Mouse (Mus musculus): ENCODE results near the gene Gm27029. TPM values are rescaled to one million over a fixed set of nuclear protein-coding genes. Genes with fewer than 3 reads are reported as not detected.

Gm27029 gene
- polyA plus RNA-seq, 1 experiment: 3.8 TPM

DNA sequence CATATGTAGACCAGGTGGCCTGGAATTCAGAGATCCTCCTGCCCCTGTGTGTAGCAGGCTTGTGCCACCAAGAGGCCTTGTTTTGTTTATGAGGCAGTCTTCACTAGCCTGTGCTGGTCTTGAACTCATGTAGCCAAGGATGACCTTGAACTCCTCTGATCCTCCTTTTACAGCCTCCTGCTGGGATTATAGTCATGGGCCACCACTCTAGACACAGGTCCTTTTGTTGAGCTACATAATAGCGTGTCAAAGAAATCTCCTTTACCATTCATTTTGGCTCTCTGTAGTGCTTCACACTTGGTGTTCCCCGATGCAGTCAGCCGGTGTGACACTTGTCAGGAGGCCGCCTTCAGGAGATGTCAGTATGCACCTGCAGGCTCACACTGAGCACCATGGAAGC lies 12.3 kb upstream of the Gm27029 start:
- no peaks in the 10 kb centered on the region for H3K79me2 ChIP-seq (ENCODE audit: control insufficient read depth, insufficient read depth)
- no peak for TF ChIP-seq POLR2AphosphoS2 (IDR thresholded peaks at IDR 0.05; ENCODE audit: insufficient read length, low read depth)
- no peak for TF ChIP-seq USF1 (IDR thresholded peaks at IDR 0.05; ENCODE audit: low read depth)
- no peak for TF ChIP-seq TCF12 (IDR thresholded peaks at IDR 0.05; ENCODE audit: insufficient read depth, poor library complexity, severe bottlenecking)
- no peak for TF ChIP-seq REST (IDR thresholded peaks at IDR 0.05; ENCODE audit: insufficient read depth, insufficient read length)
- TF ChIP-seq CEBPB (IDR thresholded peaks at IDR 0.05; ENCODE audit: insufficient read depth, poor library complexity, severe bottlenecking): no peak
- no peak for TF ChIP-seq E2F4 (IDR thresholded peaks at IDR 0.05; ENCODE audit: insufficient read depth)
- TF ChIP-seq MYOD1 (IDR thresholded peaks at IDR 0.05; ENCODE audit: control insufficient read depth in 1 of 3, insufficient read length in 2 of 3, low read depth in 2 of 3): no peak
- no peak for TF ChIP-seq TCF3 (IDR thresholded peaks at IDR 0.05; ENCODE audit: insufficient read length, low read depth)
- TF ChIP-seq SRF (IDR thresholded peaks at IDR 0.05; ENCODE audit: control insufficient read depth, insufficient read length, low read depth): no peak
- TF ChIP-seq MAX (IDR thresholded peaks at IDR 0.05; ENCODE audit: low read depth): no peak
- no peak for TF ChIP-seq MYOG (IDR thresholded peaks at IDR 0.05; ENCODE audit: control insufficient read depth in 1 of 3, insufficient read depth in 1 of 3, insufficient read length in 2 of 3, low read depth in 2 of 3)
- TF ChIP-seq POLR2A (IDR thresholded peaks at IDR 0.05; ENCODE audit: insufficient read length, low read depth): no peak
- no peaks in the 10 kb centered on the region for H3K27me3 ChIP-seq (ENCODE audit: control insufficient read depth, insufficient read depth, insufficient read length)
- H3K4me3 ChIP-seq: no peak overlapping the region
- no peak overlapping the region for H3ac ChIP-seq (ENCODE audit: control insufficient read depth, insufficient read length)
- no peaks in the 10 kb centered on the region for H3K36me3 ChIP-seq (ENCODE audit: control insufficient read depth, insufficient read depth)
- H3K4me2 ChIP-seq (ENCODE audit: low read depth): no peak overlapping the region

DNA sequence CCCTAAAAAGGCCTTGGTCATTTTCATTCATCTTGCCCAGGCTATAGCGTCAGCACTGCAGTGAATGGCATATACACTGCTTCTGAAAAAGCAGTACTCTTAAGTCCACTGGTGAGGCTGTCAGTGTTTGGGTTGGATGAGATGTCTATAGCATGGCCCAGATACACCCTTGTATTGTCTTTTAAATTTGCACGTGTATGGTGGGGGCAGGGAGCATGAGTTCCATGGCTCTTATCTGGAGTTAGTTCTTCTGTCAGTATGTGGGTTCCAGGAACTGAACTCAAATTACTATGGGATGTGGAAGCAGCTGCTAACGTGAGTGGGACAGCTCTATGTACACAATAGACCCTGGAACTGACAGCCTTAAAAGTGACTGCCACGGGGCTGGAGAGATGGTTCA lies 11.2 kb upstream of the Gm27029 start:
- Histone ChIP-seq H3K27me3 (ENCODE audit: control insufficient read depth, insufficient read depth, insufficient read length) (no peaks in the 10 kb centered on the region), H3K4me2 (ENCODE audit: low read depth) (no peak overlapping the region), H3ac (ENCODE audit: control insufficient read depth, insufficient read length) (no peak overlapping the region), H3K4me3 (no peak overlapping the region), H3K79me2 (ENCODE audit: control insufficient read depth, insufficient read depth) (no peaks in the 10 kb centered on the region), H3K36me3 (ENCODE audit: control insufficient read depth, insufficient read depth) (peaks cover 4% of the 10 kb centered on the region)
- TF ChIP-seq USF1 (IDR thresholded peaks at IDR 0.05; ENCODE audit: low read depth): no peak
- no peak for TF ChIP-seq POLR2A (IDR thresholded peaks at IDR 0.05; ENCODE audit: insufficient read length, low read depth)
- TF ChIP-seq SRF (IDR thresholded peaks at IDR 0.05; ENCODE audit: control insufficient read depth, insufficient read length, low read depth): no peak

DNA sequence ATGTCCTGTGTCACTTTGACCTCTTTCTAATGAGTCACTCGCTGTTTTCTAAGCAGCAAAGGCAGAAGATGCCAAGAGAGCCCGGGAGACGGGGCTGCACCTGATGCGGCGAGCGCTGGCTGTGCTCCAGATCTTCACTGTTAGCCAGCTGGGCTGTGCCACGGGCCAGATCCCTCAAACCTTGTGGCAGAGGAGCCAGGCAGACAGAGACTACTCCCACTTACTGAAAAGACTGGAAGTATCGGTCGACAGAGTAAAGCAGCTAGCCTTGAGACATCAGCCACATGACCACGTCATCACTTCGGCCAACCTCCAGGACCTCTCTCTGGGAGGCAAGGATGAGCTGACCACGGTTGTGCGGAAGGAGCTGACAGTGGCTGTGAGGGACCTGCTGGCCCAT lies 8.8 kb upstream of the Gm27029 start:
- Histone ChIP-seq H3K79me2 (ENCODE audit: control insufficient read depth, insufficient read depth) (no peaks in the 10 kb centered on the region), H3K4me2 (ENCODE audit: low read depth) (no peak overlapping the region), H3ac (ENCODE audit: control insufficient read depth, insufficient read length) (no peak overlapping the region), H3K36me3 (ENCODE audit: control insufficient read depth, insufficient read depth) (peaks cover 4% of the 10 kb centered on the region), H3K27me3 (ENCODE audit: control insufficient read depth, insufficient read depth, insufficient read length) (no peaks in the 10 kb centered on the region), H3K4me3 (no peak overlapping the region)
- TF ChIP-seq POLR2AphosphoS2 (IDR thresholded peaks at IDR 0.05; ENCODE audit: insufficient read length, low read depth) (no peak), POLR2A (IDR thresholded peaks at IDR 0.05; ENCODE audit: insufficient read length, low read depth) (no peak), E2F4 (IDR thresholded peaks at IDR 0.05; ENCODE audit: insufficient read depth) (no peak), MYOD1 (IDR thresholded peaks at IDR 0.05; ENCODE audit: control insufficient read depth in 1 of 3, insufficient read length in 2 of 3, low read depth in 2 of 3) (no peak), MAX (IDR thresholded peaks at IDR 0.05; ENCODE audit: low read depth) (no peak), TCF12 (IDR thresholded peaks at IDR 0.05; ENCODE audit: insufficient read depth, poor library complexity, severe bottlenecking) (no peak), TCF3 (IDR thresholded peaks at IDR 0.05; ENCODE audit: insufficient read length, low read depth) (no peak), CEBPB (IDR thresholded peaks at IDR 0.05; ENCODE audit: insufficient read depth, poor library complexity, severe bottlenecking) (no peak)

GRCm38 (mm10) chr11:101431327-101431726 lies 6.7 kb upstream of the Gm27029 start:
- Histone ChIP-seq H3ac (ENCODE audit: control insufficient read depth, insufficient read length) (no peak overlapping the region), H3K36me3 (ENCODE audit: control insufficient read depth, insufficient read depth) (peaks cover 4% of the 10 kb centered on the region), H3K79me2 (ENCODE audit: control insufficient read depth, insufficient read depth) (peaks cover 12% of the 10 kb centered on the region), H3K4me2 (ENCODE audit: low read depth) (no peak overlapping the region), H3K27me3 (ENCODE audit: control insufficient read depth, insufficient read depth, insufficient read length) (no peaks in the 10 kb centered on the region), H3K4me3 (no peak overlapping the region)
- TF ChIP-seq CEBPB (IDR thresholded peaks at IDR 0.05; ENCODE audit: insufficient read depth, poor library complexity, severe bottlenecking): no peak
- no peak for TF ChIP-seq MYOG (IDR thresholded peaks at IDR 0.05; ENCODE audit: control insufficient read depth in 1 of 3, insufficient read depth in 1 of 3, insufficient read length in 2 of 3, low read depth in 2 of 3)

- peak overlapping the region; percentile 98 for H3K4me2 ChIP-seq (ENCODE audit: low read depth)
- no peak overlapping the region for H3ac ChIP-seq (ENCODE audit: control insufficient read depth, insufficient read length)
- peaks cover 27% of the 10 kb centered on the region for H3K79me2 ChIP-seq (ENCODE audit: control insufficient read depth, insufficient read depth)
- H3K4me3 ChIP-seq: peak overlapping the region; percentile 66
- peaks cover 1% of the 10 kb centered on the region for H3K36me3 ChIP-seq (ENCODE audit: control insufficient read depth, insufficient read depth)
- no peaks in the 10 kb centered on the region for H3K27me3 ChIP-seq (ENCODE audit: control insufficient read depth, insufficient read depth, insufficient read length)
- TF ChIP-seq MYOG (IDR thresholded peaks at IDR 0.05; ENCODE audit: control insufficient read depth in 1 of 3, insufficient read depth in 1 of 3, insufficient read length in 2 of 3, low read depth in 2 of 3) (no peak), REST (IDR thresholded peaks at IDR 0.05; ENCODE audit: insufficient read depth, insufficient read length) (no peak), E2F4 (IDR thresholded peaks at IDR 0.05; ENCODE audit: insufficient read depth) (no peak), MYOD1 (IDR thresholded peaks at IDR 0.05; ENCODE audit: control insufficient read depth in 1 of 3, insufficient read length in 2 of 3, low read depth in 2 of 3) (no peak), TCF3 (IDR thresholded peaks at IDR 0.05; ENCODE audit: insufficient read length, low read depth) (no peak)
Observed at GRCm38 (mm10) chr11:101426165-101426564, 1.6 kb upstream of the Gm27029 start.

All from myocyte (in vitro differentiated cells).